ENCODE assay signal across 9 mouse cellular contexts in the genomic region with DNA sequence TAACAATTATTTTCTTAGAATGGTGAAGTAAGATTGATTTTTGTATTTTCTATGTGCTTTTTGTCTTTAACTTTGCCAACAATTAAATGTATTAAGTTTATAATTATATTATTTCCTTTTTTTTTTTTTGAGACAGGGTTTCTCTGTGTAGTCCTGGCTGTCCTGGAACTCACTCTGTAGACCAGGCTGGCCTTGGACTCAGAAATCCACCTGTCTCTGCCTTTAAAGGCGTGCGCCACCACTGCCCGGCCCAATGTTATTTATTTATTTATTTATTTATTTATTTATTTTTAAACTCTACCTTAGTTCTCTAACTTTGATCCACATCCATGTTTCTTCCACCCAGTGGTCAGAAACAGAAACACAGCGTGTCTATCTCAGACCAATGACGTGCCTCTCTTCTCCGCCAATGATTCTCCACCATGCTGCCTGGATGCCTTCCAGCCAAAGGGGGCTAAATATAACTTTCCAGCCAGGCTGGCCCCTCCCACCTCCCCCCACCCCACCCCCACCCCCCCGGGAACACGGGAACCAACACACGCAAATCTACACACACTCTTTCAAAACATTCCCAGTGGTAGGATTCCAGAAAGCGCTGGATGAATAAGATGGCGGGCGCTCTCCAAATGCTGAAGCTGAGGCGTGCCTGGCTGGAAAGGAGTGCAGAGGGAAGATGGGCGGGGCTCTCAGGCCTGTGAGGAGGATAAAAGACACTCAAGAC. TPM values are rescaled to one million over a fixed set of nuclear protein-coding genes. Genes with fewer than 3 reads are reported as not detected.
DNase-seq lines count a peak whose midpoint lies in the region; ATAC-seq and TF ChIP-seq lines count a peak whose summit lies in the region.
"Had no signal": no experiment of that assay in that cellular context is flagged by ENCODE, and none has a peak within 500 bp of the region (broad histone marks: within the 10 kb centered on the region; RNA-seq: fewer than 3 reads in every experiment).

No protein-coding gene starts in this region.

- no peak overlapping the region for H3K9ac ChIP-seq in embryonic facial prominence, embryonic 12.5 days
- no peak overlapping the region for H3K9ac ChIP-seq in heart, postnatal 0 days (replicated peaks; ENCODE audit: low read depth, low read length)
- H3K9ac ChIP-seq in midbrain, embryonic 12.5 days (replicated peaks), result no peak overlapping the region

- H3K4me2 ChIP-seq in embryonic facial prominence, embryonic 12.5 days (replicated peaks), result no peak overlapping the region
- no peak overlapping the region for H3K4me2 ChIP-seq in heart, postnatal 0 days (ENCODE audit: low read depth, low read length)
- H3K4me2 ChIP-seq in midbrain, embryonic 12.5 days (replicated peaks), result peak overlapping the region; percentile 41

- DNase-seq in right cerebral cortex, postnatal 10 days (ENCODE audit: low spot score in 2 of 2), result peak; percentile 56 to 71
- DNase-seq in right cerebral cortex, adult 2 months (ENCODE audit: low spot score in 2 of 2), result no peak
- DNase-seq in heart, postnatal 0 days (ENCODE audit: low spot score), result peak; percentile 93
- DNase-seq in kidney, postnatal 25 days, result peak; percentile 71 to 72
- no peak for DNase-seq in layer of hippocampus, adult 11-12 months (ENCODE audit: low spot score)

- H3K4me3 ChIP-seq in embryonic facial prominence, embryonic 12.5 days, result no peak overlapping the region
- no peak overlapping the region for H3K4me3 ChIP-seq in heart, postnatal 0 days (ENCODE audit: low read depth, low read length)
- no peak overlapping the region for H3K4me3 ChIP-seq in midbrain, embryonic 12.5 days

- peaks cover 4% of the 10 kb centered on the region; the same call in 1 of the 2 replicates for H3K4me1 ChIP-seq in embryonic facial prominence, embryonic 12.5 days
- H3K4me1 ChIP-seq in heart, postnatal 0 days (ENCODE audit: control insufficient read depth, insufficient read depth), result no peaks in the 10 kb centered on the region
- peaks cover 22% of the 10 kb centered on the region for H3K4me1 ChIP-seq in midbrain, embryonic 12.5 days

- TF ChIP-seq EP300 in heart, postnatal 0 days (IDR thresholded peaks at IDR 0.05; ENCODE audit: low read depth), result no peak

- no peaks in the 10 kb centered on the region for H3K36me3 ChIP-seq in embryonic facial prominence, embryonic 12.5 days
- no peaks in the 10 kb centered on the region for H3K36me3 ChIP-seq in heart, postnatal 0 days (replicated peaks; ENCODE audit: control insufficient read depth, insufficient read depth, low read length)
- no peaks in the 10 kb centered on the region; the same call in 1 of the 2 replicates for H3K36me3 ChIP-seq in midbrain, embryonic 12.5 days

- no peaks in the 10 kb centered on the region for H3K9me3 ChIP-seq in embryonic facial prominence, embryonic 12.5 days
- H3K9me3 ChIP-seq in heart, postnatal 0 days (replicated peaks; ENCODE audit: control insufficient read depth, low read length), result no peaks in the 10 kb centered on the region
- no peaks in the 10 kb centered on the region for H3K9me3 ChIP-seq in midbrain, embryonic 12.5 days

- ATAC-seq in embryonic facial prominence, embryonic 12.5 days (ENCODE audit: insufficient number of reproducible peaks, insufficient read depth, low FRiP score, low TSS enrichment), result 0 out of 2 replicates have a peak, but pooled peaks have one; percentile 53
- peak; percentile 93 for ATAC-seq in heart, postnatal 0 days (ENCODE audit: insufficient read depth, low read depth)
- ATAC-seq in midbrain, embryonic 12.5 days (ENCODE audit: low FRiP score, low read depth), result peak; percentile 50; the same call in 1 of the 2 replicates
- no peak for ATAC-seq in inflammation-experienced regulatory T-cells, adult 6 months
- ATAC-seq: Patski had no signal

- 22% methylated on average over 14 of the region's 14 CpGs for WGBS in embryonic facial prominence, embryonic 12.5 days
- WGBS in heart, postnatal 0 days, result 18% methylated on average over 14 of the region's 14 CpGs
- WGBS in midbrain, embryonic 12.5 days, result 24% methylated on average over 14 of the region's 14 CpGs

- TF ChIP-seq CTCF in heart, postnatal 0 days (IDR thresholded peaks at IDR 0.05; ENCODE audit: low read depth), result peak; percentile 15; the same call in 1 of the 2 replicates

- H3K27me3 ChIP-seq in embryonic facial prominence, embryonic 12.5 days, result no peaks in the 10 kb centered on the region
- 0 out of 2 replicates have a peak, but pooled peaks cover under 1% of the 10 kb centered on the region for H3K27me3 ChIP-seq in heart, postnatal 0 days (ENCODE audit: control insufficient read depth, insufficient read depth, low read length)
- 0 out of 2 replicates have a peak, but pooled peaks cover 2% of the 10 kb centered on the region for H3K27me3 ChIP-seq in midbrain, embryonic 12.5 days

- H3K27ac ChIP-seq in embryonic facial prominence, embryonic 12.5 days, result no peak overlapping the region
- H3K27ac ChIP-seq in heart, postnatal 0 days (ENCODE audit: low read depth), result no peak overlapping the region
- H3K27ac ChIP-seq in midbrain, embryonic 12.5 days (replicated peaks), result no peak overlapping the region

RNA-seq across cellular contexts. Expression of a gene that starts 7.4 kb away (rescaled TPM):
- polyA plus RNA-seq in embryonic facial prominence, embryonic 12.5 days (2016; fragmentation: Nextera tagmentation; extraction: Ambion mirVana), result 13.5 and 16.8 TPM in 2 replicates
- total RNA-seq in heart, postnatal 0 days (2014; rRNA removed; ENCODE audit: low replicate concordance), result 0.12 and 0.27 TPM in 2 replicates
- polyA plus RNA-seq in heart, postnatal 0 days (2015; fragmentation: Nextera tagmentation; extraction: Ambion mirVana), result 0.11 and 0.23 TPM in 2 replicates
- polyA plus RNA-seq in midbrain, embryonic 12.5 days (2016; fragmentation: Nextera tagmentation; extraction: Ambion mirVana), result 53.9 and 61.6 TPM in 2 replicates
- under 1 TPM in 2 of 3 experiments, not detected in 1; 0.16 to 0.19 TPM for polyA plus RNA-seq in inflammation-experienced regulatory T-cells, adult 6 months (2017; shearing (Covaris generic))

RNA-seq across cellular contexts. Expression of a gene that starts 10.4 kb away (rescaled TPM):
- polyA plus RNA-seq in embryonic facial prominence, embryonic 12.5 days (2016; fragmentation: Nextera tagmentation; extraction: Ambion mirVana), result 199 and 213 TPM in 2 replicates
- 175 and 197 TPM in 2 replicates for total RNA-seq in heart, postnatal 0 days (2014; rRNA removed; ENCODE audit: low replicate concordance)
- 149 and 154 TPM in 2 replicates for polyA plus RNA-seq in heart, postnatal 0 days (2015; fragmentation: Nextera tagmentation; extraction: Ambion mirVana)
- polyA plus RNA-seq in midbrain, embryonic 12.5 days (2016; fragmentation: Nextera tagmentation; extraction: Ambion mirVana), result 245 and 250 TPM in 2 replicates
- polyA plus RNA-seq in inflammation-experienced regulatory T-cells, adult 6 months (2017; shearing (Covaris generic)), result 10 to 100 TPM; 54.0 to 61.1 (median 56.9) TPM

RNA-seq across cellular contexts. Expression of a gene that starts 33.0 kb away (rescaled TPM):
- polyA plus RNA-seq in embryonic facial prominence, embryonic 12.5 days (2016; fragmentation: Nextera tagmentation; extraction: Ambion mirVana), result 17.2 and 23.3 TPM in 2 replicates
- total RNA-seq in heart, postnatal 0 days (2014; rRNA removed; ENCODE audit: low replicate concordance), result 8.3 and 8.7 TPM in 2 replicates
- polyA plus RNA-seq in heart, postnatal 0 days (2015; fragmentation: Nextera tagmentation; extraction: Ambion mirVana), result 6.5 and 6.9 TPM in 2 replicates
- polyA plus RNA-seq in midbrain, embryonic 12.5 days (2016; fragmentation: Nextera tagmentation; extraction: Ambion mirVana), result 20.3 and 21.7 TPM in 2 replicates
- 10 to 100 TPM in 1 of 3 experiments, 1 to 10 TPM in 2; 4.0 to 11.8 (median 6.4) TPM for polyA plus RNA-seq in inflammation-experienced regulatory T-cells, adult 6 months (2017; shearing (Covaris generic))

RNA-seq across cellular contexts. Expression of a gene that starts 44.4 kb away (rescaled TPM):
- 29.0 and 30.5 TPM in 2 replicates for polyA plus RNA-seq in embryonic facial prominence, embryonic 12.5 days (2016; fragmentation: Nextera tagmentation; extraction: Ambion mirVana)
- total RNA-seq in heart, postnatal 0 days (2014; rRNA removed; ENCODE audit: low replicate concordance), result 22.4 and 23.7 TPM in 2 replicates
- 24.7 and 25.0 TPM in 2 replicates for polyA plus RNA-seq in heart, postnatal 0 days (2015; fragmentation: Nextera tagmentation; extraction: Ambion mirVana)
- 17.0 and 18.1 TPM in 2 replicates for polyA plus RNA-seq in midbrain, embryonic 12.5 days (2016; fragmentation: Nextera tagmentation; extraction: Ambion mirVana)
- polyA plus RNA-seq in inflammation-experienced regulatory T-cells, adult 6 months (2017; shearing (Covaris generic)), result 10 to 100 TPM; 25.7 to 32.1 (median 26.0) TPM

RNA-seq across cellular contexts. Expression of a gene that starts 55.8 kb away (rescaled TPM):
- polyA plus RNA-seq in embryonic facial prominence, embryonic 12.5 days (2016; fragmentation: Nextera tagmentation; extraction: Ambion mirVana), result 138 and 142 TPM in 2 replicates
- 48.9 and 68.9 TPM in 2 replicates for total RNA-seq in heart, postnatal 0 days (2014; rRNA removed; ENCODE audit: low replicate concordance)
- 62.4 and 64.6 TPM in 2 replicates for polyA plus RNA-seq in heart, postnatal 0 days (2015; fragmentation: Nextera tagmentation; extraction: Ambion mirVana)
- 156 and 166 TPM in 2 replicates for polyA plus RNA-seq in midbrain, embryonic 12.5 days (2016; fragmentation: Nextera tagmentation; extraction: Ambion mirVana)
- 10 to 100 TPM; 20.7 to 28.9 (median 21.3) TPM for polyA plus RNA-seq in inflammation-experienced regulatory T-cells, adult 6 months (2017; shearing (Covaris generic))

Comparison
In these comparisons a context has a peak if more than half of its experiments do, and no peak if none do; other contexts are left out.
1. DNase-seq: peak in right cerebral cortex, postnatal 10 days (2 of 2), heart, postnatal 0 days (single experiment) and kidney, postnatal 25 days (2 of 2); none in right cerebral cortex, adult 2 months (0 of 2) and layer of hippocampus, adult 11-12 months (single experiment).
2. RNA of a gene that starts 7.4 kb away (polyA plus RNA-seq): 53.9 to 61.6 TPM in midbrain, embryonic 12.5 days and 13.5 to 16.8 TPM in embryonic facial prominence, embryonic 12.5 days; 0.16 to 0.19 TPM in inflammation-experienced regulatory T-cells, adult 6 months and 0.11 to 0.23 TPM in heart, postnatal 0 days; every median in the first group is over 10 times any median in the second.